Mouse (Mus musculus) heart, postnatal 10 days (tissue): ENCODE data around the gene Sumo1. TPM values are rescaled to one million over a fixed set of nuclear protein-coding genes. Genes with fewer than 3 reads are reported as not detected.

Source experiments
- DNase-seq, 2 experiments: peaks; one replicate each; pipeline ENCODE4 v3.0.0; 2021
- intact Hi-C: fragments of 180-260 bp; cut with DNase I; formaldehyde crosslinking; loops from one replicate; pipeline ENCODE4 v1.15.1; 2025
- total RNA-seq, 2 experiments: library from RNA; stranded (reverse); gene quantifications; 2 replicates each; pipeline ENCODE4 v1.2.3; 2021

Sumo1 gene
- total RNA-seq, 2 experiments from 2014 or later = 62.5 to 73.8 TPM

DNA sequence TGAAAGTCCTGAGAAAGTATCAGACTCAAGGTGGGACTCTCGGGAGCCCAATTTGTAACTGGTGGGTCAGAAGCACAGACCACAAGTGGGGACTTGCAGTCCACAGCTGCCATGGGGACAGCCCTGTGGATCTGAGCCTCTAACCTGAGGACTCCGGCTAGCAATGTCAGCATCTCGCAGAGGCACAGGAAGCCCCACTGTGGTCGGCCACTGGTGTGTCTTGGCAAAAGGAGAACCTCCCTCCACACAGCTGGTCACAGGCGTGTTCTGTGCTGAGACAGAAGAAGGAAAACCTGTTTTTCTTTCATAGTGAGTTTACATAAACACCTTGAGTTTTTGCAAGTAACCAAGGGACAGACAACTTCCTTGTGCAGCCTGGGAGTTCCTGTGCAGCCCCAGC lies 104.8 kb downstream of the Sumo1 start:
- intact Hi-C loops = no loop called here
- no peak for DNase-seq

DNA sequence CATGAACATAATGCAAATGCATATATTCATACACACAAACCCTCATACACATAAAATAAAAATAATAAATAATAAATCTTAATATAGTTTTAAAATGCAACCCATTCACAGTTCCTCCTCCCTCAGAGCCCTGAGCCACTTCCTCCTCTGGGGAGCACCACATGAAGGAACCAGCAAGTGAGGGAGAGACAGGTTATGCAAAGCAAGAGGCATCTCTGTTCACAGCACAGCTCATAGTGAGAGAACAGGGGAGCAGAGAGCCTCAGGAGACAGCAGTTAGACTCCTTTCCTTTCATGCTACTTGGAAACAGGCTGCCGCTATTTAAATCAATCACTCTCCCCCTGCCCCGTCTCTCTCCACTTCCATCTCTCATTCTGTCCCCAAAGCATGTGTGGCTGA lies 107.1 kb downstream of the Sumo1 start:
- intact Hi-C loops = no loop called here
- DNase-seq = no peak

DNA sequence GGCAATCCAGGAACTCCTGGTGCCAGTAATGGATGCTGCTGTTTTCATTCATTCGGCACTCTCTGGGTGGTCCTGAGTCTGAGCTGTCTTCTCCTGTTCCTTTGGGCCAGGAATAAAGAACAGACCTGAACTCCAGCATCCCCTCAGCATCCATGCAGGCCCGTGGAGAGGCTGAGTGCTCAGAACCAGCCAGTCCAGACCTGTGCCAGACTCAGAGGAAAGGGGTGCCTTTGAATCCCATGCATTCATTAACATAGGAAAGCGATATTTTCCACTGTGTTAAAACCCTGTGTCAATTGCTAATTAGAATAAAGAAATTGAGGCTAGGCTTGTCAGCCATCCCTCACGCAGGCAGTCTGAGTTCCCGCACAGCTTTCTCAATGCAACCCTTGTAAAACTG lies 116.9 kb downstream of the Sumo1 start:
- intact Hi-C loops = no loop called here
- DNase-seq = no peak

DNA sequence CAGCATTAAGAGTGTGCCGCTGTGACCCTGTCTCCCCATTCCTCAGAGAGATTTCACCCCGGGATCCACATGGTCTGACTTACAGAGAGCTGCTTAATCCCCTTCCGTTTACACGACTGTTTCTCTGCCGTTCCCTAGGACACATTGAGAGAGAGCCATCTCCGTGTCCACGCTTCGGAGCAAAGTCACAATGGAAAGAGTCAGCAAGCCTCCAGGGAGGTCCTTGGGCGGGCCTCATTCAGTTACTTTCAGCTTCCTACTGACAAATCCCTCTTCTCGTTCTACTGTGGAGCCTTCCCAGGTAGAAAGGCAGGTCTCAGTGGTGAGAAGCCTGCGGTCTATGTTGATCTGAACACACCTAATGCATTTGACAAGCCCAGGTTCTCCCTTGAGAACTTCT lies 119.6 kb downstream of the Sumo1 start:
- intact Hi-C loops = no loop called here
- peak; percentile 46 to 54 for DNase-seq

DNA sequence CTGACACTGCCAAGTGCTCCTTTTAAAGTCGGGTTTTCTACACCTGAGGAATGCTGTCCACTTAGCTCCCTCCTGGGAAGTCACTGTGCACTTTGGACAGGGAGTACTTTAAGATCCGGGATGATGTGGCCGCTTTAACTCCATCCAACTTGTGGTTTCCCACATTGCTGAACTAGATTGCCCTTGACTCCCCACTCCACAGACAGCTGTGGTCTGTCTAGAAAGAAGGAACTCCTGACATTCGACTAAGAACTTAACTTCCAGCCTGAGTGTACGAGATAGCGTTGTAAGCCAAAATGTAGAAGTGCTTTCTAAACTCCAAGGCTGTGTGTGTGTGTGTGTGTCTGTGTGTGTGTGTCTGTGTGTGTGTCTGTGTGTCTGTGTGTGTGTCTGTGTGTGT lies 120.4 kb downstream of the Sumo1 start:
- DNase-seq = peak; percentile 47 to 49
- intact Hi-C loops = no loop called here

DNA sequence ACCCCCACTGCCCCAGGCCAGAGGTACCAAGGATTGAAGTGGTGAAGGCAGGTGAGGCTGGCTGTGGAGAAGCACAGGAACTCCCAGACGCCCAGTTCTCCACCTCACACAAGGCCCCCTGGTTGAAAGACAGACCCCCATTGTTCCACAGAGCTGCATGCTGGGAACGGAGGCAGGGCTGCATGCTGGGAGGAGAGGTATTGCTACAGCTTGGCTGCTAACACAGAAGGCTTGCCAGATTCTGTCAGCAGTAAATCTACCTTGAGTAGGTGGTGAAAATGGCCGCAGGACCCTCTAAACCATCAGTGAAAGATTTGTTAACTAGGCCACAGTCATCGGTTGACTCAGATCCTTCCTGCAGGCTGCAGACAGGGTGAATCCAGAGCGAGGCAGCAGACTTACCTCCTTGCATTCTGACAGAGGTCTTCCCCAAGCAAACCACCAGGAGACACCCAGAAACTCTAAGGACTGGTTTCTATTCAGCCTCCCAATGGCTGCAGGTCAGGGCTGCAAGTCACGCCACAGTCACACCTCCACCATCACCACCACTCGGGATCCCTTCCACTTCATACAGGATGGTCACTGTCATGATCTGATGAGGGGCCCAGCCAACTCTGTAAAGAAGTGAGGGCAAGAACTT lies 121.5 kb downstream of the Sumo1 start:
- DNase-seq = no peak
- intact Hi-C loops = no loop called here

DNA sequence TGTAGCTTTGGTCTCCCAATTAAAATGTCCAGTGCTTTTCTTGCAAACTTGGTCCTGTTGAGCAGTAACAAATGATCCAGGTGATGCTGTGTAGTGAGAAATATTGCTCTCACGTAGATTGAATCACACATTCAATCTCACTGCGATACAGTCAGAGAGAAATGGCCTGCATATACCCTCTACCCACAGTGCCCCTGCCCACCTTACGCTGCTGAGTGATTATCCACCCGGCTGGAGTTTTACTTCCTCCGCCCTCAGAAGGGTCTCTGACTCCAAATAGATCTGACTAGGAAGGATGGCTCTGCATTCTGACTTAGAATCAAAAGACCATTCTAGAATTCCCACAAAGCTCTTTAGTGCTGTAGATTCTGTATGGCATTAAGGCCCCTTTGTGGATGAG lies 122.1 kb downstream of the Sumo1 start:
- intact Hi-C loops = no loop called here
- no peak for DNase-seq

DNA sequence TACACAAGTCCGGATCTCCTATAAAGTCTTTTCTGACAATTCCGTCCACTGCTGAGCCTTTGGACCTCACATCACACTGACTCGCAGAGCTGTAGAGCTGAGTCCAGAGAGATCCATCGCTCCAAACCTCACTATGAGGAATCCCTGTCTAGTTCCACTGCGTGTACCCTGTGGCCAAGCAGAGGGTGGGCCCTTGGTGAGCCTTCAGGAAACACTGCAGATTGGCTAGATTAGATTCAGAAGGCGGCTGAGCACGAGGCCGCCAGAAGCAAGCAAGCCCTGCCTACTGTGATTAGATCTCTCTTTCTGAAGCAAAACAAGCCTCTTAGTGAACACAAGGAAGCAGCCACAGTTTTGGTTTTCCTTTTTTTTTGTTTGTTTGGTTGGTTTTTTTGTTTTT lies 126.7 kb downstream of the Sumo1 start:
- intact Hi-C loops = no loop called here

DNA sequence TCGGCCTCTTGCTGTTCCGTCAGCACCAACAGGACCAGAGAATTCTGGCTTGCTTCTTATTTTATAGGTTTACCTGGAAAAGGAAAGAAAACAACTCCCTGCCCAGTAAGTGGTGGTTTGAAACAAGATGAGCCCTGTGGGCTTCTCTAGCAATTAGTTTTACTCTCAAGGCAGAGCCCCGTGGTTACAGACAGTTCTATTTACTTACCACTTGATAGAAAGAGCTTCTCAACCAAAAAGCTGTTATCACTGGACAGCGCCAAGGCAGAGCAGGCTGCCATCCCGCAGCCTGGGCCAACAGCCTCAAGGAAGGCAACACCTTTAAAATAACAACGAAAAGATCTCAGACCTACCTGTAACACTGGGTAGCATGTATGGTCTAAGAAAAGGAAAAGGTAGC lies 128.4 kb downstream of the Sumo1 start:
- no peak for DNase-seq
- intact Hi-C loops = no loop called here

More for the DNA sequence above, 126.7 kb downstream of the Sumo1 start:
- no peak for DNase-seq

DNA sequence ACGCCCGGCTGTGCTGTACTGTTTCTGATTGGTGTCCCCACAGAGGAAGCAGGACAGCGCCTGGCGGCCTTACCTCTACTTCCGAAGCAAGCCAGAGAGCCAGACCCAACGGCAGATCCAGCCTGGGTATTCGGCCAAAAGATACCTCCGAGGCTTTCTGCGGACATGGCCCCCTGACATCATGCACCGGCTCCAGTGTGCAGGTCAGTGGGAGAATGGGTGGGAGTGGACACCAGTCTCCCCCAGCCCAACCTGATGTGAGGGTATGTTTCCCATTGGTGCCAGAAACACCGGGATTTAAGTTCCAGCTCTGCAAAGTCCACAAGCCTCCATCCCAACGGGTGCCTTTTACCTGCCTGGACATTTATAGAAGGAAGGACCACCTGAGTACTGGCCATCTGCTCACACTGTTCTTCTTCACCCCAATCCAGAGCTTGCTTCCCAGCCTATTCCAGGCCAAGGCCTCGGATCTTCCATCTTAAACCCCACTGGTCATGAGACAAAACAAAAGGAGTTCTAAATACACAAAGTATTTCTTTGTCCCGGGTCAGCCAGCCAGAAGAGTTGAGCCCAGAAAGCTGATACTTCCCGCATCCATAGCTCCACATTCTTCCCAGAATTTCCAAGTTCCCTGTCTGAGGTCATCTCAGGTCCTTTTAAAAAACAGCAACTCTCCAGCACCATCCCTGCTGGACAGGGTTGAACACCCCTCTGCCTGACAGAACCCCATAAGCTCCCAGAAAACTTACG lies 129.2 kb downstream of the Sumo1 start:
- intact Hi-C loops = no loop called here
- no peak for DNase-seq

DNA sequence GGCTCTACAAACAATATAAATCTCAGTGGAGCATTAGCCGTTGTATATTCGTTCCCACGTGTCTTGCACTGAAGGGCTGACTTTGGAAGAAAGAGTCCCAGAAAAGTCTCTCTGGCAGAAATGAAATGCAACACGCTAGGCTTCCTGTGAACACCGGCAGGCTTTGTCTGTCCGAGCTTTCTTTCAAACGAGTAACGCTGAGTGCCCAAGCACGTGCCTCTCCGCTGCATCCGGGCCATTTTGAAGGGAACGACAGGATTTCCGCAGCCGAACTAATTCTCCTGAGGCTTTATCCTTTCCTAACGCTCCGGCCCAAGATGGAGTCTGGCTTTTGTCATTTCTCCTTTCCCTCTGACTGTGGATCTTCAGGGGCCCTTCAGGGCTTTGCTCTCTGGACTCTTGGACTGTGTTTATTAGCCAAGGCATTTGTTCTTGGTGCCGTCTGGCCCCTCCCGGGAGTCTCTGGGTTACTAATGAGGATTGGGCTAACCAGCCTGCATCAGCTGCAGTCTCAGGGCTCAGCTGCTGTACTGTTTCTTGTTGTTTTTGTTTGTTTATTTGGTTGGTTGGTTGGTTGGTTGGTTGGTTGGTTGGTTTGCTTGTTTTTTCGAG lies 130.0 kb downstream of the Sumo1 start:
- no peak for DNase-seq
- intact Hi-C loops = no loop called here

DNA sequence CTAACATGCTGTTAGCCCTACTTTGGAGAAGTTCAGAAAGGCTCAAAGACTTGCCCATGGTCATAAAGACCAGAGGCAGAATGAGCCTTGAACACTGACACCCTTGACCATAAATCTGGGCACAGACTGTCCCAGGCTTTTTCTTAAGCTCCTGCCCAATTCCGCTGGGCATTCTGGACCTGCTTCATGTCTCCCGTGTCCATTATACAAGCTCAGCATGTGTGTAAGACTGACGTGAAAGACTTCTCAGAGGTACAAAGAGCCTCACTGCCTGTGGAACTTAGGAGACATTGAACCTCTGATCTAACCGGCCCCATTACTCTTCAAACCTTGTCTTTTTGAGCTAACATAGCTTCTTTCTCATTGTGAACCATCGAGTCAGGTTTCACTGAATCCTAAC lies 132.3 kb downstream of the Sumo1 start:
- no peak for DNase-seq
- intact Hi-C loops = no loop called here

Other genes starting within 250 kb of the Sumo1 start
- 1 to 10 TPM; 6.4 to 6.7 TPM for gene Fzd7, start 188.4 kb downstream of the Sumo1 start, total RNA-seq
- gene Gm973, start 154.6 kb downstream of the Sumo1 start, total RNA-seq = under 1 TPM; 0.35 to 0.45 TPM
- 10 to 100 TPM; 53.8 to 59.4 TPM for gene Nop58, start 14.1 kb upstream of the Sumo1 start, total RNA-seq
- gene Bmpr2, start 92.6 kb upstream of the Sumo1 start, total RNA-seq = 10 to 100 TPM; 51.1 to 52.2 TPM
- gene Fam117b, start 242.2 kb upstream of the Sumo1 start, total RNA-seq = 10 to 100 TPM; 15.8 to 26.9 TPM